Mouse (Mus musculus): ENCODE data around the gene Kctd5. TPM values are rescaled to one million over a fixed set of nuclear protein-coding genes. Genes with fewer than 3 reads are reported as not detected.

Gene Kctd5
- polyA plus RNA-seq, 1 experiment from 2014 or later, result 64.5 TPM

DNA sequence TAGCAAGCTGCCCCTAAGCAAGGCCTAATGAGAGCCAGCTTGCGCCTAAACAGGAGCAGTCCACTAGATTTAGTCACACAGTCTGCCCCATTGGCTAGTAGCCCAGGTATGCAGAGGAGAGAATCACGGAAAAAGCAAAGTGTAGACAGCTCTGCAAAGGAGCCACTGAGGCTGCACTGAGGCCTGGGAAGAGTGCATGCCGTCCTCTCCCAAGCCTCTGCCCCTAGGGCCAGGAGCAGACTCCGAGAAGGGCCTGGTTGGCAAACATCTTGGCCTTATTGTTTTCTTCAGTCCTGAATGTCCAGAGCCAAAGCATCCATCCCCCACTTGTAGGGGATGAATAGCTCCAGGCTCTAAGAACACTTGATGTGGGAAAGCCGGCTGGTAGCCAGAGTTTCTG, 5.0 kb downstream of the Kctd5 start:
- H3K36me3 ChIP-seq, result peaks cover 13% of the 10 kb centered on the region; the same call in 1 of the 2 replicates
- H3K4me1 ChIP-seq, result peaks cover 12% of the 10 kb centered on the region
- no peak overlapping the region for H3K9ac ChIP-seq
- H3K4me3 ChIP-seq (replicated peaks), result no peak overlapping the region
- WGBS, result 63% methylated on average over 5 of the region's 5 CpGs
- no peaks in the 10 kb centered on the region for H3K9me3 ChIP-seq (replicated peaks)
- ATAC-seq (ENCODE audit: insufficient number of reproducible peaks, low FRiP score, low TSS enrichment, low read depth), result no peak
- H3K4me2 ChIP-seq (replicated peaks), result no peak overlapping the region
- no peak overlapping the region for H3K27ac ChIP-seq (replicated peaks)
- H3K27me3 ChIP-seq, result no peaks in the 10 kb centered on the region

- peaks cover 44% of the 10 kb centered on the region for H3K36me3 ChIP-seq
- no peak overlapping the region for H3K4me2 ChIP-seq (replicated peaks)
- no peak overlapping the region for H3K27ac ChIP-seq (replicated peaks)
- no peaks in the 10 kb centered on the region for H3K4me1 ChIP-seq
- no peak for ATAC-seq (ENCODE audit: insufficient number of reproducible peaks, low FRiP score, low TSS enrichment, low read depth)
- WGBS, result 81% methylated on average over 4 of the region's 4 CpGs
- no peaks in the 10 kb centered on the region for H3K9me3 ChIP-seq (replicated peaks)
- H3K9ac ChIP-seq, result no peak overlapping the region
- no peaks in the 10 kb centered on the region for H3K27me3 ChIP-seq
- no peak overlapping the region for H3K4me3 ChIP-seq (replicated peaks)
These were observed 10.7 kb downstream of the Kctd5 start for GRCm38 (mm10) chr17:24062459-24063155.

DNA sequence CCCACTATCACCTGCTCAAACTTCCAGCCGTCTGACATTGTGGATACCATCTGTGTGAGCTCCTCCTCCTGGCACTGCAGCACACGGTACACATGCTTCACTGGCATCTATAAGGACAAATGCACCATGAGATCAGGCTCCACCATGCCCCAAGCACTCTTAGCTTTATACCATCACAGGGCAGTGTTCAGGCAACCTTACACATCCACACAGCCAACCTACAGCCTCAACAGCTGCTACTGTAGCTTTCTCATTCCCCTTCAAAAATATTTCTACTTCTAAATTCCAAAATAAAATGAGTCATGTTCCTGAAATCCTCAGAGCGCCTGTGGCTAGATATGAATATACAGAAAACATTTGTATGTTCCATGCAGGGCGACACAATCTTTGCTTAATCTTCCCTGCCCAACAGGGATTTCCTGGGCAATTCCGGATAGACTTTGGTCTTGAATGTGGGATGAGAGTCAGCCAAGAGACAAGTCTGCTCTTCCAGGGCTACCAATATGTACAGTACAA, 15.5 kb downstream of the Kctd5 start:
- WGBS, result 81% methylated on average over 5 of the region's 5 CpGs
- no peaks in the 10 kb centered on the region for H3K27me3 ChIP-seq
- H3K27ac ChIP-seq (replicated peaks), result no peak overlapping the region
- no peak for ATAC-seq (ENCODE audit: insufficient number of reproducible peaks, low FRiP score, low TSS enrichment, low read depth)
- H3K9me3 ChIP-seq (replicated peaks), result no peaks in the 10 kb centered on the region
- no peaks in the 10 kb centered on the region for H3K4me1 ChIP-seq
- H3K4me3 ChIP-seq (replicated peaks), result no peak overlapping the region
- H3K9ac ChIP-seq, result no peak overlapping the region
- no peak overlapping the region for H3K4me2 ChIP-seq (replicated peaks)
- peaks cover 77% of the 10 kb centered on the region for H3K36me3 ChIP-seq

- Histone ChIP-seq H3K36me3 (peaks cover 81% of the 10 kb centered on the region), H3K4me2 (replicated peaks) (no peak overlapping the region), H3K27me3 (no peaks in the 10 kb centered on the region), H3K4me3 (replicated peaks) (no peak overlapping the region), H3K4me1 (no peaks in the 10 kb centered on the region), H3K27ac (replicated peaks) (no peak overlapping the region), H3K9ac (no peak overlapping the region), H3K9me3 (replicated peaks) (no peaks in the 10 kb centered on the region)
- ATAC-seq (ENCODE audit: insufficient number of reproducible peaks, low FRiP score, low TSS enrichment, low read depth), result no peak
- WGBS, result 91% methylated on average over 14 of the region's 14 CpGs
These were observed 16.4 kb downstream of the Kctd5 start for GRCm38 (mm10) chr17:24056636-24057625.

GRCm38 (mm10) chr17:24049008-24049407, 24.3 kb downstream of the Kctd5 start:
- Histone ChIP-seq H3K9ac (no peak overlapping the region), H3K9me3 (replicated peaks) (no peaks in the 10 kb centered on the region), H3K4me3 (replicated peaks) (no peak overlapping the region), H3K4me2 (replicated peaks) (no peak overlapping the region), H3K27me3 (no peaks in the 10 kb centered on the region), H3K36me3 (peaks cover 58% of the 10 kb centered on the region), H3K27ac (replicated peaks) (no peak overlapping the region), H3K4me1 (no peaks in the 10 kb centered on the region)
- no peak for ATAC-seq (ENCODE audit: insufficient number of reproducible peaks, low FRiP score, low TSS enrichment, low read depth)
- WGBS, result 80% methylated on average over 8 of the region's 8 CpGs

- Histone ChIP-seq H3K4me1 (no peaks in the 10 kb centered on the region), H3K4me2 (replicated peaks) (no peak overlapping the region)
These were observed 25.2 kb downstream of the Kctd5 start for GRCm38 (mm10) chr17:24048053-24048452.

GRCm38 (mm10) chr17:24046026-24046425, 27.3 kb downstream of the Kctd5 start:
- H3K9ac ChIP-seq, result no peak overlapping the region
- H3K9me3 ChIP-seq (replicated peaks), result no peaks in the 10 kb centered on the region
- no peaks in the 10 kb centered on the region for H3K4me1 ChIP-seq
- H3K4me3 ChIP-seq (replicated peaks), result no peak overlapping the region
- H3K27me3 ChIP-seq, result no peaks in the 10 kb centered on the region
- WGBS, result 50% methylated on average over 5 of the region's 5 CpGs
- no peak for ATAC-seq (ENCODE audit: insufficient number of reproducible peaks, low FRiP score, low TSS enrichment, low read depth)
- no peak overlapping the region for H3K4me2 ChIP-seq (replicated peaks)
- no peak overlapping the region for H3K27ac ChIP-seq (replicated peaks)
- peaks cover 36% of the 10 kb centered on the region for H3K36me3 ChIP-seq

More at GRCm38 (mm10) chr17:24048053-24048452, 25.2 kb downstream of the Kctd5 start:
- Histone ChIP-seq H3K36me3 (peaks cover 49% of the 10 kb centered on the region), H3K4me3 (replicated peaks) (no peak overlapping the region), H3K27me3 (no peaks in the 10 kb centered on the region), H3K9me3 (replicated peaks) (no peaks in the 10 kb centered on the region), H3K27ac (replicated peaks) (no peak overlapping the region), H3K9ac (no peak overlapping the region)
- 83% methylated on average over 5 of the region's 5 CpGs for WGBS
- no peak for ATAC-seq (ENCODE audit: insufficient number of reproducible peaks, low FRiP score, low TSS enrichment, low read depth)

- H3K9me3 ChIP-seq (replicated peaks), result no peaks in the 10 kb centered on the region
- no peak overlapping the region for H3K9ac ChIP-seq
- H3K36me3 ChIP-seq, result peaks cover 32% of the 10 kb centered on the region
- H3K27me3 ChIP-seq, result no peaks in the 10 kb centered on the region
- 76% methylated on average over 10 of the region's 10 CpGs for WGBS
- H3K4me1 ChIP-seq, result no peaks in the 10 kb centered on the region
- no peak overlapping the region for H3K4me3 ChIP-seq (replicated peaks)
- H3K27ac ChIP-seq (replicated peaks), result no peak overlapping the region
- no peak for ATAC-seq (ENCODE audit: insufficient number of reproducible peaks, low FRiP score, low TSS enrichment, low read depth)
- H3K4me2 ChIP-seq (replicated peaks), result no peak overlapping the region
These were observed 27.7 kb downstream of the Kctd5 start for GRCm38 (mm10) chr17:24045608-24046007.

DNA sequence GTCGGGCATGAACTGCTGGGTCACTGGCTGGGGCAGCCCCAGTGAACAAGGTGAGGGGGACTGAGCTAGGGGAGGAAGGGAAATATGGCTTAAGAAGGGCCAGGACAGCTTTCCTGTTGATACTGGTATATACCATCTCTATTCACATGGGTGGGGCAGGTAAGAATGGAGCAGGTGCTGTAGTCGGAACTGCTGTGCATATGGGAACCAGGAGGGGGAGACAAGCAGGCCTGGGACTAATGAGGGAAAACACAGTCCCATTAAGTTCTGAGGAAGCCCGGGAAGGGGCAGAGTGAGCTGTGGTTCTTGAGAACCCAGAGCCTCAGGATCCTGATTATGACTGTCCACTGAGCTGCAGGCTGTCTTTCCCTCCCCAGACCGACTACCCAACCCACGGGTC, 28.8 kb downstream of the Kctd5 start:
- Histone ChIP-seq H3K27ac (replicated peaks) (no peak overlapping the region), H3K4me1 (no peaks in the 10 kb centered on the region), H3K36me3 (peaks cover 26% of the 10 kb centered on the region), H3K9me3 (replicated peaks) (no peaks in the 10 kb centered on the region), H3K4me2 (replicated peaks) (no peak overlapping the region), H3K9ac (no peak overlapping the region), H3K27me3 (no peaks in the 10 kb centered on the region), H3K4me3 (replicated peaks) (no peak overlapping the region)
- WGBS, result 47% methylated on average over 5 of the region's 5 CpGs
- no peak for ATAC-seq (ENCODE audit: insufficient number of reproducible peaks, low FRiP score, low TSS enrichment, low read depth)

- Histone ChIP-seq H3K36me3 (no peaks in the 10 kb centered on the region), H3K4me1 (no peaks in the 10 kb centered on the region), H3K27me3 (no peaks in the 10 kb centered on the region), H3K9me3 (replicated peaks) (no peaks in the 10 kb centered on the region), H3K4me3 (replicated peaks) (no peak within 1 kb of the TSS), H3K4me2 (replicated peaks) (no peak within 1 kb of the TSS), H3K27ac (replicated peaks) (no peak within 1 kb of the TSS), H3K9ac (no peak within 1 kb of the TSS)
- ATAC-seq (ENCODE audit: insufficient number of reproducible peaks, low FRiP score, low TSS enrichment, low read depth), result no peak
- 61% methylated on average over 4 of the region's 4 CpGs for WGBS
These were observed 35.4 kb downstream of the Kctd5 start, which contains the start of gene Prss27 for GRCm38 (mm10) chr17:24037844-24038243. Gene Prss27 (plus strand): TSS chr17:24038144.

DNA sequence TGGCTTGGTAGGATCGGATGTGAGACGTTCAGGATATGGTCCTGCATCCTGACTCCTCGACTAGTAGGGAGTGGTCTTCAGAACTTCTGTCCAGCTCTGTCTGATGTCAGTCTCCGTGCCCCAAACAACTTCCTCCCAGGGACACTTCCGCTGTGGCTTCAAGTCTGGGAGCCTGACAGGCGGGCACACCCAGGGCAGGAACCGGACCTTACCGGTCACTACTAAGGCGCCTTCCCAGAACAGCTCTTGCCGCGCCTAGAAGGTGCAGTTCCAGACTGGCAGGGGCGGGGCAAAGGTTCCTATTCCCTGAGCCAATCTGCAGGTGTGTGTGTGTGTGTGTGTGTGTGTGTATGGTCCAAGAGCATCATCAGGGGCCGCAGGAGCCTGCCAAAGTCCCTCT, 35.9 kb downstream of the Kctd5 start:
- no peak overlapping the region for H3K4me2 ChIP-seq (replicated peaks)
- H3K4me3 ChIP-seq (replicated peaks), result no peak overlapping the region
- H3K27ac ChIP-seq (replicated peaks), result no peak overlapping the region
- no peak for ATAC-seq (ENCODE audit: insufficient number of reproducible peaks, low FRiP score, low TSS enrichment, low read depth)
- no peaks in the 10 kb centered on the region for H3K36me3 ChIP-seq
- no peak overlapping the region for H3K9ac ChIP-seq
- H3K27me3 ChIP-seq, result no peaks in the 10 kb centered on the region
- 80% methylated on average over 13 of the region's 13 CpGs for WGBS
- no peaks in the 10 kb centered on the region for H3K9me3 ChIP-seq (replicated peaks)
- H3K4me1 ChIP-seq, result no peaks in the 10 kb centered on the region

Measured in embryonic facial prominence, embryonic 15.5 days (tissue).